Mouse (Mus musculus): Measurements from ENCODE around the gene Pigq. TPM values are rescaled to one million over a fixed set of nuclear protein-coding genes. Genes with fewer than 3 reads are reported as not detected.

The Pigq gene
- polyA plus RNA-seq, 1 experiment: 236 TPM

DNA sequence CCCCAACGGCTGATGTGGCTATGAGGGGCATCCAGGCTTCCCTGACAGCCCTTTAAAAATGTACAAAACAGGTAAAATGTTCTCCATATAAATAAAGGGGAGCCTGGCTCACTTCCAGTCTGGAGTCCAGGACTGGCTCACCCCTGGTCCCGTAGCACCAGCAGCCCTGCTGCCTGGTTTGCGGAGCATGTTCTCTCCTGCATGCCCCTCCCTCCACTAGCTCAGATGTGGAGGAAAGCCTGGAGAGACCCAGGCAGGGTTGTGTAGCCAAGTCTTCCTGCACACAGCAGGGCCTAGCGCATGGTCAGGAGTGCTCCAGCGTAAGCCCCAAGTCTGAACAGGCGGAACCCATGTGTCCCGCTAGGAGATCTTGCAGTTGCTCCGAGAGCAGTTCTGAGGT lies 61.5 kb downstream of the Pigq start:
- no peak for DNase-seq
- 87% methylated on average over 8 of the region's 8 CpGs for WGBS
- no peaks in the 10 kb centered on the region for H3K36me3 ChIP-seq (ENCODE audit: control insufficient read depth, insufficient read depth, low read length)
- peaks cover 5% of the 10 kb centered on the region; the same call in 1 of the 2 replicates for H3K4me1 ChIP-seq (ENCODE audit: control insufficient read depth, insufficient read depth, low read length)
- H3K27me3 ChIP-seq (replicated peaks; ENCODE audit: control insufficient read depth, insufficient read depth, low read length): no peaks in the 10 kb centered on the region
- no peak overlapping the region for H3K27ac ChIP-seq (ENCODE audit: insufficient read depth, low read depth, low read length)
- no peak overlapping the region for H3K4me3 ChIP-seq (ENCODE audit: insufficient read depth, low read depth, low read length)
- TF ChIP-seq POLR2A (IDR thresholded peaks at IDR 0.05; ENCODE audit: low read depth, low read length) (no peak), CTCF (conservative IDR thresholded peaks at IDR 0.05; ENCODE audit: insufficient read depth, insufficient read length, low read depth, low read length) (no peak)

DNA sequence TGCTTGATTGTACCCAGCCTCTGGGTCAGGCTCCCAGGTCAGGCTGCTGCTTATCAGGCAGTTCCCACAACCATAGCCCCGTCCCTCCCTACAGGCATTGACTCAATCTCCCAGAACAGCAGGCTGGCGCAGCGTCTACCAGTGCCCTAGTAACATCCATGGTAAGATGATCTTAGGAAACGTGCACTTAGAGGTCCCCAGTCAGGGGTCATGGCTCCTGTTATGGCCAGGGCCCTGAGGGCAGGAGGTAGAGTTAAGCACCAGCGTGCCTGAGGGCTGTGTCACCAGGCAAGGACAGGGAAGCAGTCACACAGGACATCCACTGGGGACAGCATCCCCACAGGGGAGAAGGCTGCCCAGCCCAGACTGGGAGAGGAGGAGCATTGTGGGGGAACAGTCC lies 62.4 kb downstream of the Pigq start:
- Histone ChIP-seq H3K36me3 (ENCODE audit: control insufficient read depth, insufficient read depth, low read length) (no peaks in the 10 kb centered on the region), H3K4me3 (ENCODE audit: insufficient read depth, low read depth, low read length) (no peak overlapping the region), H3K27ac (ENCODE audit: insufficient read depth, low read depth, low read length) (no peak overlapping the region), H3K4me1 (ENCODE audit: control insufficient read depth, insufficient read depth, low read length) (peaks cover 8% of the 10 kb centered on the region; the same call in 1 of the 2 replicates), H3K27me3 (replicated peaks; ENCODE audit: control insufficient read depth, insufficient read depth, low read length) (no peaks in the 10 kb centered on the region)
- 56% methylated on average over 5 of the region's 5 CpGs for WGBS
- TF ChIP-seq CTCF (conservative IDR thresholded peaks at IDR 0.05; ENCODE audit: insufficient read depth, insufficient read length, low read depth, low read length) (no peak), POLR2A (IDR thresholded peaks at IDR 0.05; ENCODE audit: low read depth, low read length) (no peak)
- no peak for DNase-seq

DNA sequence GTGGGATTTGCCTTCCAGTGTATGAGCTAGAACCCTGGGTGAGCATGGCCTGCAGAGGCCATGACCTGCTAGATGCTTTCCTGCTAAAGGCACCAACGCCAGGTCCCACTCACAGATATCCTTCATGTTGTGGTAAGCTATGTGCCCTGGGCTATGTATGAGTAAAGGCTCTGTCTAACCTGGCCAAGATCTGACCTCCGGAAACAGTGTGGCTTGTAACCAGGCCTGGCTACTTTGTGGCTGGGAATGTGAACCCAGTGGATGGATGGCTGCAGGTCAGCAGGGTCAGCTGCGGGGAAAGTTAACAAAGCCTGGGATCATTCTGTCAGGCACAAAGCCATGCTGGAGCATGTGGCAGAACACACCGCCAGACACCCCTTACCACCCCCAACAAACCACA lies 63.0 kb downstream of the Pigq start:
- WGBS: 36% methylated on average over 4 of the region's 4 CpGs
- H3K27ac ChIP-seq (ENCODE audit: insufficient read depth, low read depth, low read length): no peak overlapping the region
- TF ChIP-seq POLR2A (IDR thresholded peaks at IDR 0.05; ENCODE audit: low read depth, low read length) (no peak), CTCF (conservative IDR thresholded peaks at IDR 0.05; ENCODE audit: insufficient read depth, insufficient read length, low read depth, low read length) (no peak)
- H3K36me3 ChIP-seq (ENCODE audit: control insufficient read depth, insufficient read depth, low read length): no peaks in the 10 kb centered on the region
- no peak overlapping the region for H3K4me3 ChIP-seq (ENCODE audit: insufficient read depth, low read depth, low read length)
- no peak for DNase-seq
- H3K27me3 ChIP-seq (replicated peaks; ENCODE audit: control insufficient read depth, insufficient read depth, low read length): no peaks in the 10 kb centered on the region
- H3K4me1 ChIP-seq (ENCODE audit: control insufficient read depth, insufficient read depth, low read length): peaks cover 13% of the 10 kb centered on the region; the same call in 1 of the 2 replicates

DNA sequence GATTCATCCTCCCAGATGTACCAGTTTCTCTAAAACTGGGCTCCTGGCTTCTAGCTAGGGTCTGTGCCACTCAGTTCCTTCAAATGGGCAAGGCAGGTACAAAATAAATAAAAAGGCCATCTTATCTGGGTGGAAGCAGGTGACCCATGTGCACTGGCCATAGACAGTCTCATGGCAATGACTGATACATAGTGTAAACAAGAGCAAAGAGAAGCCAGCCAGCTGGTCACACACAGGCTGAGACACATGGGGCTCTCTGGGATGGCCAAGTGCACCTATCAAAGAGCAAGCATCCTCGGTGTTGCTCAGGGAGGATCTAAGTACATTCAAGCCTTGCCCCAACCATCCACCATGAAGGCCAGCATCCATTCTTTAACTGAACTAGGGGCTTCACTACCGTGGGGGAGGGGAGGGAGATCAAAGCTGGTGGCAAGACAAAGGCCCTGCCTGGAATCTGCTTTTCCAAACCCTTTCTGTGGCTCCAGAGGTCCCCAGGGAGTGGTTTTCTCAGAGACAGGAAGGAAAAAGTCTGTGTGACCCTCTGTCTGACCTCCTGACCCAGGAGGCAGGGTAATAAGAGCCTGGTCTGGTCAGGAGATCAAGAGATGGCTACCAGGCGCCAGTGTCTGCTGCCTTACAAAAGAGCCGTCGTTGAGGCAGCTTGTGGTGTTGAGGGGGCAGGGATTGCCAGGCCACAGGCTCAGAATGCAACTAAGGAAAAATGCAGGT lies 63.7 kb downstream of the Pigq start:
- no peaks in the 10 kb centered on the region for H3K36me3 ChIP-seq (ENCODE audit: control insufficient read depth, insufficient read depth, low read length)
- no peaks in the 10 kb centered on the region for H3K27me3 ChIP-seq (replicated peaks; ENCODE audit: control insufficient read depth, insufficient read depth, low read length)
- no peak overlapping the region for H3K27ac ChIP-seq (ENCODE audit: insufficient read depth, low read depth, low read length)
- no peak overlapping the region for H3K4me3 ChIP-seq (ENCODE audit: insufficient read depth, low read depth, low read length)
- DNase-seq: peak; percentile 71
- H3K4me1 ChIP-seq (ENCODE audit: control insufficient read depth, insufficient read depth, low read length): peaks cover 19% of the 10 kb centered on the region; the same call in 1 of the 2 replicates
- 26% methylated on average over 5 of the region's 5 CpGs for WGBS
- TF ChIP-seq POLR2A (IDR thresholded peaks at IDR 0.05; ENCODE audit: low read depth, low read length): no peak
- no peak for TF ChIP-seq CTCF (conservative IDR thresholded peaks at IDR 0.05; ENCODE audit: insufficient read depth, insufficient read length, low read depth, low read length)

DNA sequence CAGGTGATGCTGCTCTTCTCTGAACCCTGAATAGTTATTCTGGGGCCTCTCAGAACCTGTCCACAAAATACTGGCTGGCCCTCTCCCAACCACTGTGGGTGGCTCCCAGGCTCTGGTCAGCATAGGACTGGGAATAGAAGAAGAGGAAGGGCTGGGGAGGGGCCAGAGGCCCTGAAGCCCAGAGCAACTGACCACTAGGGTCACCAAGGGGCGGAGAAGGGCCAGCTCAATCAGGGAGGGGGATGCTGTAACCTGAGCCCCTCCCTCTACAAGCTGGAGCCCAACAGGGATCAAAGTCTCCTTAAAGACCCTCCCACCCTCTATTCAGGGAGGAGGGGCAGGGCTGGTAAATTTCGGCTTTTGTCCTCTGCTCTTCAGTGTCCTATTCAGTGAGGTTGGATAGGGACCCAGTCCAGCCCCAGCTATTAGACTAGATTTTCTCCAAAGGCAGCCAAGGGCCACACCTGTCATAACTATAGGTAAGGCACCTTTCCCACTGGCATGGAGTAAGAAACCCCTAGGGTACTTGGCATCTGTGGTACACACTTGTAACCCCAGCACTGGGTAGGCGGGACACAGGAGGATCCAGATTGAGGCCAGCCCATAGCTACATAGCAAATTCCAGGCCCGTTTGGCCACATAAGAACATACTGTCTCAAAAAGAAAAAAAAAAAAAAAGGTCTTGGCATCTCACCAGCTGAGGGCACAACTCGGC lies 64.4 kb downstream of the Pigq start, which contains the start of gene Wfikkn1:
Gene Wfikkn1 (minus strand): TSS at position 663 of the 715 bp plus-strand sequence.
- Histone ChIP-seq H3K4me3 (ENCODE audit: insufficient read depth, low read depth, low read length) (no peak within 1 kb of the TSS), H3K36me3 (ENCODE audit: control insufficient read depth, insufficient read depth, low read length) (no peaks in the 10 kb centered on the region), H3K27ac (ENCODE audit: insufficient read depth, low read depth, low read length) (no peak within 1 kb of the TSS), H3K4me1 (ENCODE audit: control insufficient read depth, insufficient read depth, low read length) (peaks cover 22% of the 10 kb centered on the region; the same call in 1 of the 2 replicates), H3K27me3 (replicated peaks; ENCODE audit: control insufficient read depth, insufficient read depth, low read length) (no peaks in the 10 kb centered on the region)
- TF ChIP-seq CTCF (conservative IDR thresholded peaks at IDR 0.05; ENCODE audit: insufficient read depth, insufficient read length, low read depth, low read length) (no peak), POLR2A (IDR thresholded peaks at IDR 0.05; ENCODE audit: low read depth, low read length) (no peak)
- 42% methylated on average over 5 of the region's 5 CpGs for WGBS
- no peak for DNase-seq

DNA sequence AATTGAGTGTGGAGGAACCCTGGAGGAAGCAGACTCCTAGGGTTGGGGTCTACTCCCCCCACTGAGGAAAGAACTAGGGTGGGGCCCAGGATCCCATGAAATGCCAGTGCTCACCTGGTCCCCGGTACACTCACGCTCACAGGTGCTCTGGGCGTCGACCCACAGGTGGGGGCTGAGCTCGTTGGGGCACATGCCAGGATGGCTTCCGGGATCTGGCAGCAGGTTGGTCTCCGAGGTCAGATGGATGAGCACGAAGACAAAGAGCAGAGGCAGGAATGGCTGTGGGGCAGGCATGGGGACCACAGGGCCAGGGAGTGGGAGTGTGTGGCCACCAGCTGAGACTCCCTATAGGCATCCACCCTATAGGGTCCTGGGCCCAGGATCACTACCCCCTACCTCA lies 65.0 kb downstream of the Pigq start:
- no peak overlapping the region for H3K27ac ChIP-seq (ENCODE audit: insufficient read depth, low read depth, low read length)
- H3K36me3 ChIP-seq (ENCODE audit: control insufficient read depth, insufficient read depth, low read length): no peaks in the 10 kb centered on the region
- no peak for DNase-seq
- TF ChIP-seq POLR2A (IDR thresholded peaks at IDR 0.05; ENCODE audit: low read depth, low read length) (no peak), CTCF (conservative IDR thresholded peaks at IDR 0.05; ENCODE audit: insufficient read depth, insufficient read length, low read depth, low read length) (no peak)
- H3K27me3 ChIP-seq (replicated peaks; ENCODE audit: control insufficient read depth, insufficient read depth, low read length): no peaks in the 10 kb centered on the region
- H3K4me1 ChIP-seq (ENCODE audit: control insufficient read depth, insufficient read depth, low read length): peaks cover 22% of the 10 kb centered on the region; the same call in 1 of the 2 replicates
- H3K4me3 ChIP-seq (ENCODE audit: insufficient read depth, low read depth, low read length): no peak overlapping the region
- 54% methylated on average over 8 of the region's 8 CpGs for WGBS

DNA sequence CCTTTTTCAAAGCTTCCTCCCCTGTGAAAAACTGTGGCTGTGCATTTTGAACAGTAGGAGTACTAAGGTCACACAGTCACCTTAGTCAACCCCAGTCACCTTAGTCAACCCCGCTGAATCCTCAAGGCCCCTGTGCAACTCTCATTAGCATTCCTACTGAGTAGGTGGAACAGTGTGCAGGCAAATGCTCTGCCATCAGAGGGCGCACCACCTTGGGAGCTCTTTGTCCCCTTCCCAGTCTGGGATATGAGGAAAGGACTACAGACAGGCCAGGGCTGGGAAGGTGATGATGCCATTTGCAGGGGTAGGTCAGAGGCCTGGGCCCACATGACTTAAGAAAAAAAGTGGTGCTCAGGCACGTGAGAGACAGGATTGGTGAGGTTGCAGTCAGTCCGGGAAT lies 65.5 kb downstream of the Pigq start:
- DNase-seq: peak; percentile 82
- WGBS: 42% methylated on average over 4 of the region's 4 CpGs

More for the DNA sequence above, 65.5 kb downstream of the Pigq start:
- Histone ChIP-seq H3K4me1 (ENCODE audit: control insufficient read depth, insufficient read depth, low read length) (peaks cover 27% of the 10 kb centered on the region; the same call in 1 of the 2 replicates), H3K4me3 (ENCODE audit: insufficient read depth, low read depth, low read length) (no peak overlapping the region), H3K27ac (ENCODE audit: insufficient read depth, low read depth, low read length) (no peak overlapping the region), H3K36me3 (ENCODE audit: control insufficient read depth, insufficient read depth, low read length) (no peaks in the 10 kb centered on the region), H3K27me3 (replicated peaks; ENCODE audit: control insufficient read depth, insufficient read depth, low read length) (no peaks in the 10 kb centered on the region)
- TF ChIP-seq POLR2A (IDR thresholded peaks at IDR 0.05; ENCODE audit: low read depth, low read length) (no peak), CTCF (conservative IDR thresholded peaks at IDR 0.05; ENCODE audit: insufficient read depth, insufficient read length, low read depth, low read length) (peak; percentile 70)

Data from kidney, adult 2 months (tissue).